Mouse (Mus musculus) neural tube, embryonic 11.5 days (tissue): Measurements from ENCODE around the gene Fam209. TPM values are rescaled to one million over a fixed set of nuclear protein-coding genes. Genes with fewer than 3 reads are reported as not detected.

Experiments used
- ATAC-seq: fragments of 200-750 bp; cut with Nextera tagmentation; 2 replicates; pipeline ENCODE4 v1.8.0; 2017; ENCODE audit warnings: moderate number of reproducible peaks, mild to moderate bottlenecking, moderate TSS enrichment, moderate library complexity; ENCODE audit not compliant: insufficient read depth, low FRiP score, low TSS enrichment
- DNase-seq: peaks from one replicate; pipeline ENCODE4 v3.0.0-alpha.2; 2015; ENCODE audit warnings: low spot score
- H3K27ac ChIP-seq: fragments of 300-500 bp; sonication (generic); 2 replicates; pipeline ENCODE4 v1.5.1; 2014; ENCODE audit warnings: low read depth, mild to moderate bottlenecking, low read length
- H3K27me3 ChIP-seq: fragments of 300-500 bp; sonication (generic); 2 replicates; pipeline ENCODE4 v1.6.1; 2014; ENCODE audit warnings: mild to moderate bottlenecking, low read length, mixed read lengths; ENCODE audit not compliant: control insufficient read depth, insufficient read depth
- H3K36me3 ChIP-seq: fragments of 300-500 bp; sonication (generic); 2 replicates; pipeline ENCODE4 v1.6.1; 2014; ENCODE audit warnings: mild to moderate bottlenecking, low read length, moderate library complexity, mixed read lengths; ENCODE audit not compliant: control insufficient read depth, insufficient read depth
- H3K4me1 ChIP-seq: fragments of 300-500 bp; sonication (generic); 2 replicates; pipeline ENCODE4 v1.6.1; 2014; ENCODE audit warnings: low read length, mixed read lengths; ENCODE audit not compliant: control insufficient read depth, insufficient read depth
- H3K4me2 ChIP-seq: fragments of 300-500 bp; sonication (generic); 2 replicates; pipeline ENCODE4 v1.6.1; 2014; ENCODE audit warnings: low read depth, mild to moderate bottlenecking, moderate library complexity
- H3K4me3 ChIP-seq: fragments of 300-500 bp; sonication (generic); 2 replicates; pipeline ENCODE4 v1.5.1; 2014; ENCODE audit warnings: low read depth, low read length
- H3K9ac ChIP-seq: fragments of 300-500 bp; sonication (generic); 2 replicates; pipeline ENCODE4 v1.6.1; 2014; ENCODE audit warnings: mild to moderate bottlenecking, low read length
- H3K9me3 ChIP-seq: fragments of 300-500 bp; sonication (generic); 2 replicates; pipeline ENCODE4 v1.6.1; 2016; ENCODE audit warnings: low read length; ENCODE audit not compliant: control insufficient read depth
- WGBS: fragments of 180-500 bp; shearing (Covaris S2); extraction: QIAGEN DNeasy Blood & Tissue Kit; methylation state at CpG from one replicate; pipeline ENCODE4 v1.1.7; 2014; 5-methylcytosine and 5-hydroxymethylcytosine counted together
- polyA plus RNA-seq: library from polyadenylated mRNA; unstranded; fragments of >200 nt; fragmentation: Nextera tagmentation; extraction: Ambion mirVana; gene quantifications from 2 replicates; pipeline ENCODE4 v1.2.1, GENCODE M21; 2014

Gene Fam209
- not detected in 2 replicates for polyA plus RNA-seq

- H3K4me1 ChIP-seq, result no peaks in the 10 kb centered on the region
- 92% methylated on average over 11 of the region's 11 CpGs for WGBS
- H3K9me3 ChIP-seq, result no peaks in the 10 kb centered on the region
- H3K27ac ChIP-seq, result no peak within 1 kb of the TSS
- no peaks in the 10 kb centered on the region for H3K27me3 ChIP-seq
- H3K36me3 ChIP-seq, result no peaks in the 10 kb centered on the region; the same call in 1 of the 2 replicates
- H3K4me3 ChIP-seq, result no peak within 1 kb of the TSS
- ATAC-seq, result no peak
- DNase-seq, result no peak
- H3K9ac ChIP-seq, result no peak within 1 kb of the TSS
- no peak within 1 kb of the TSS for H3K4me2 ChIP-seq
Measured at GRCm38 (mm10) chr2:172472318-172472717, at the start of gene Fam209. Fam209 (plus strand) TSS chr2:172472520.

GRCm38 (mm10) chr2:172430609-172431008 lies 41.7 kb upstream of the Fam209 start:
- WGBS, result 80% methylated on average over 1 of the region's 1 CpGs
- ATAC-seq, result no peak
- no peak overlapping the region for H3K4me2 ChIP-seq

GRCm38 (mm10) chr2:172433746-172434145 lies 38.6 kb upstream of the Fam209 start:
- Histone ChIP-seq H3K36me3 (no peaks in the 10 kb centered on the region), H3K9me3 (no peaks in the 10 kb centered on the region), H3K4me2 (no peak overlapping the region), H3K9ac (no peak overlapping the region), H3K27me3 (no peaks in the 10 kb centered on the region), H3K4me1 (no peaks in the 10 kb centered on the region), H3K4me3 (no peak overlapping the region), H3K27ac (no peak overlapping the region)
- no peak for DNase-seq
- ATAC-seq, result no peak
- WGBS, result 56% methylated on average over 5 of the region's 5 CpGs

More at GRCm38 (mm10) chr2:172430609-172431008, 41.7 kb upstream of the Fam209 start:
- Histone ChIP-seq H3K27me3 (no peaks in the 10 kb centered on the region), H3K9ac (no peak overlapping the region), H3K36me3 (no peaks in the 10 kb centered on the region), H3K9me3 (no peaks in the 10 kb centered on the region), H3K4me3 (no peak overlapping the region), H3K4me1 (no peaks in the 10 kb centered on the region), H3K27ac (no peak overlapping the region)
- no peak for DNase-seq

- ATAC-seq (no peak), DNase-seq (no peak)
- H3K27me3 ChIP-seq, result no peaks in the 10 kb centered on the region
- peaks cover 14% of the 10 kb centered on the region for H3K4me1 ChIP-seq
- no peak overlapping the region for H3K9ac ChIP-seq
- H3K36me3 ChIP-seq, result no peaks in the 10 kb centered on the region
- no peak overlapping the region for H3K4me2 ChIP-seq
- H3K4me3 ChIP-seq, result no peak overlapping the region
- no peaks in the 10 kb centered on the region for H3K9me3 ChIP-seq
- 68% methylated on average over 16 of the region's 16 CpGs for WGBS
- H3K27ac ChIP-seq, result no peak overlapping the region
Measured at GRCm38 (mm10) chr2:172437371-172437952, 34.9 kb upstream of the Fam209 start.

- peak; percentile 99 for ATAC-seq
- WGBS, result 2% methylated on average over 35 of the region's 35 CpGs
- Histone ChIP-seq H3K27ac (no peak within 1 kb of the TSS), H3K27me3 (no peaks in the 10 kb centered on the region), H3K9ac (peak within 1 kb of the TSS; percentile 67), H3K9me3 (no peaks in the 10 kb centered on the region), H3K4me2 (peak within 1 kb of the TSS; percentile 59), H3K4me1 (peaks cover 14% of the 10 kb centered on the region), H3K4me3 (peak within 1 kb of the TSS; percentile 78), H3K36me3 (no peaks in the 10 kb centered on the region)
- DNase-seq, result peak; percentile 97
Measured at GRCm38 (mm10) chr2:172439843-172440639, 32.3 kb upstream of the Fam209 start, which contains the start of gene Rtf2. Rtf2 (plus strand) TSS chr2:172440556.

- Histone ChIP-seq H3K4me3 (peak overlapping the region; percentile 78), H3K4me1 (peaks cover 14% of the 10 kb centered on the region), H3K9me3 (no peaks in the 10 kb centered on the region), H3K27ac (no peak overlapping the region), H3K27me3 (no peaks in the 10 kb centered on the region), H3K9ac (peak overlapping the region; percentile 64), H3K36me3 (no peaks in the 10 kb centered on the region), H3K4me2 (peak overlapping the region; percentile 58)
- under 1% methylated on average over 21 of the region's 21 CpGs for WGBS
- DNase-seq (no peak), ATAC-seq (peak; percentile 72)
Measured at GRCm38 (mm10) chr2:172440640-172441005, 31.7 kb upstream of the Fam209 start.

- WGBS, result 31% methylated on average over 6 of the region's 6 CpGs
- Histone ChIP-seq H3K27me3 (no peaks in the 10 kb centered on the region), H3K36me3 (no peaks in the 10 kb centered on the region), H3K9ac (peak overlapping the region; percentile 64), H3K4me1 (peaks cover 14% of the 10 kb centered on the region), H3K27ac (no peak overlapping the region), H3K9me3 (no peaks in the 10 kb centered on the region), H3K4me3 (peak overlapping the region; percentile 78), H3K4me2 (peak overlapping the region; percentile 58)
- ATAC-seq (no peak), DNase-seq (no peak)
Measured at GRCm38 (mm10) chr2:172441176-172441575, 31.1 kb upstream of the Fam209 start.

GRCm38 (mm10) chr2:172445617-172446016 lies 26.7 kb upstream of the Fam209 start:
- no peak overlapping the region for H3K4me3 ChIP-seq
- peaks cover 2% of the 10 kb centered on the region for H3K36me3 ChIP-seq
- H3K9ac ChIP-seq, result no peak overlapping the region
- no peak for DNase-seq
- H3K27ac ChIP-seq, result no peak overlapping the region
- 92% methylated on average over 4 of the region's 4 CpGs for WGBS
- no peak for ATAC-seq
- H3K27me3 ChIP-seq, result no peaks in the 10 kb centered on the region
- H3K9me3 ChIP-seq, result no peaks in the 10 kb centered on the region
- H3K4me1 ChIP-seq, result peaks cover 8% of the 10 kb centered on the region
- H3K4me2 ChIP-seq, result no peak overlapping the region

- WGBS, result 93% methylated on average over 6 of the region's 6 CpGs
- no peak overlapping the region for H3K4me2 ChIP-seq
- peak; percentile 30 for DNase-seq
- H3K4me1 ChIP-seq, result no peaks in the 10 kb centered on the region
- ATAC-seq, result no peak
- H3K36me3 ChIP-seq, result peaks cover 5% of the 10 kb centered on the region
- no peak overlapping the region for H3K4me3 ChIP-seq
- no peak overlapping the region for H3K27ac ChIP-seq
- no peak overlapping the region for H3K9ac ChIP-seq
- no peaks in the 10 kb centered on the region for H3K9me3 ChIP-seq
- no peaks in the 10 kb centered on the region for H3K27me3 ChIP-seq
Measured at GRCm38 (mm10) chr2:172447317-172447716, 25.0 kb upstream of the Fam209 start.
